Mouse (Mus musculus): ENCODE results near the gene Slc22a6.
A peak's percentile ranks its signal among the peaks of the same experiment; 100 is the strongest.

The Slc22a6 gene

GRCm38 (mm10) chr19:8617904-8618303 is at the start of gene Slc22a6:
TSS of gene Slc22a6 (plus strand) at chr19:8618039.
- DNase-seq, result no peak

DNA sequence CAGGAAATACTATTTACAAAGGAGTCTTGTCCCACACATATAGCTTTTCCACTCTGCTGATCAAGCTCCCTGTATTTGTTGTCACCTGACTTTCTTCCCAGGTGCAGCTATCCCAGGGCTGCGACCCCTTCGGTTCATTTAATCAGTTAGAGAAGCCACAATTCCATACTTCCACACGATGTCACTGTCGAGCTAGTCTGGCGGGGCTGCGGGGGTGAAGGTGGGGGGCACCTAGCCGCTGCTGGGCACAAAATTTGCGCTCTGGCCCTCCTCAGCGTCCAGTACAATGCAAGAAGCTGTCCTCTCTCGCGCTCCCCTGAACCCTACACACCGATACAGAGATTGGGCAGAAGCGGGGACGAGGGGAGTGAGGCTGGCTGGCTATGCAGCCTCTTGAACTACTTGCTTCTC is 48.4 kb upstream of the Slc22a6 start:
- DNase-seq, result no peak

- no peak for DNase-seq
Measured at GRCm38 (mm10) chr19:8570341-8571040, 47.3 kb upstream of the Slc22a6 start.

- DNase-seq, result no peak
Measured at GRCm38 (mm10) chr19:8571746-8572145, 46.1 kb upstream of the Slc22a6 start.

GRCm38 (mm10) chr19:8572485-8572884 is 45.4 kb upstream of the Slc22a6 start:
- DNase-seq, result no peak

DNA sequence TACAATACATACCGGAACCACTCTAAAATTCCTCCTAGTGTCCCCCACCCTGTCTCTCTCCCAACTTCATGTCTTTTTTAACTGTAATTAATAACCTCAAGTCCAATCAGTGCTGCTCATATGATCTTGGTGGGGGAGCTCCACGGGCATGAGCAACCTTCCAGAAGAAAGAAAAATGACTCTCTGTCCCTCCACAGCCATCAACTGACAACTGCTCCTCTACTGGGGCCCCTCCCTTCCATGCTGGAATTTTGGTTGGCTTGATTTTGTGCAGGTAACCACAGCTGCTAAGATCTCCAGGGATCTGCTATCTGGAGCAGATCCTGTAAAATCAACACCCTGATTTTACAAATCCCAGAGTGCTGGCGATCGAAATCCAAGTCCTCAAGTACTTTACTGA is 40.4 kb upstream of the Slc22a6 start:
- DNase-seq, result no peak

DNA sequence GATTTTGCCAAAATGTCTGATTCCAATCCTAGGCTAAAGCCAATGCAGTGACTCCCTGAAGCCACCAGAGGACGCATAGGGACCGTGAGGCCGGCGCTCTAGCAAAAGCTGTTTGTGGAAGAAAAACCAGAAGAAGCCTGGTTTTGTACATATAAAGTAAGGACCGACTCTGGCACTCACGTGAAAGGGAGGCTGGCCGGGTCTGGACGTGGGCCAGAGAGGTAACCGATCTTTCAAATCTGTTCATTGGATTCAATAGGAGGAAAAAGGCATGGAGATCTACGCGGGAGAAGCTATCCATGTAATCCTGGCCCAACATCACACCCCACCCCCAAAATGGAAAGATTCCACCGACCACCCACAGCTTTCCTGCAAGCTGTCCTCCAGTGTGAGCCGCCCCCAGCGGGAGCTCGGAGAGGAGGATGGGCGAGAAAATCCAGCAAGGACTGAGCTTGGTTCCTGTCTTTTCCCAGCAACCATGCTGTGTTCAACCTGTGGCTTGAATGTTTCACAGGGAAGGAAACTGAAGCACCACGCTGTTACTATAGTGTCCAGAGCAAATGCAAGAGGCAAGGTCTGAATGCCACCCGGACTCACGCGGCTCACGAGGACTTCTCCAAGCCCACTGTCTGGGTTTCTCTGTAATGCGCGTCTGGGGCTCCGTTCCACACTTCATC is 39.4 kb upstream of the Slc22a6 start:
- peak; percentile 90 for DNase-seq

- DNase-seq, result peak; percentile 89
Measured at GRCm38 (mm10) chr19:8578970-8579342, 38.9 kb upstream of the Slc22a6 start.

DNA sequence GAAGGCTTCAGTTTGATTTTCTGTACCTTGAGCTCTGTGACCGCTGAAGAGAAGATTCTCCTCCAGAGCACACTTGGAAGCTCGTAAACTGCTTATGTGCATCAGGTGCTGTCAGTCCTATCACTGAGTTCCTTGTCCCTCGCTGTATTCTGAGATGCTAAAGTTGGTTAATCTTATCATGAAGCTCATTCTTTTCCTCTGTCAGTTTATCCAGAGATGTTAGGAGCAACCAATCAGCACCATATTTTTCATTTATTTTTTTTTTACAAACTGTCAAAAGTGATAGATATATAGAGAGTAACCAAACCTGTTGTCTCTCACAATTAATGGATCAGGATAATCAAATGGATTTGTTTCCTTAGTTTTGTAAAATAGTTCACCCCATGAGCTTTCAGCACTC is 32.5 kb upstream of the Slc22a6 start:
- DNase-seq, result no peak

- DNase-seq, result no peak
Measured at GRCm38 (mm10) chr19:8585899-8586298, 31.9 kb upstream of the Slc22a6 start.

GRCm38 (mm10) chr19:8586350-8586749 is 31.5 kb upstream of the Slc22a6 start:
- DNase-seq, result peak; percentile 71

GRCm38 (mm10) chr19:8587315-8587714 is 30.5 kb upstream of the Slc22a6 start:
- no peak for DNase-seq

DNA sequence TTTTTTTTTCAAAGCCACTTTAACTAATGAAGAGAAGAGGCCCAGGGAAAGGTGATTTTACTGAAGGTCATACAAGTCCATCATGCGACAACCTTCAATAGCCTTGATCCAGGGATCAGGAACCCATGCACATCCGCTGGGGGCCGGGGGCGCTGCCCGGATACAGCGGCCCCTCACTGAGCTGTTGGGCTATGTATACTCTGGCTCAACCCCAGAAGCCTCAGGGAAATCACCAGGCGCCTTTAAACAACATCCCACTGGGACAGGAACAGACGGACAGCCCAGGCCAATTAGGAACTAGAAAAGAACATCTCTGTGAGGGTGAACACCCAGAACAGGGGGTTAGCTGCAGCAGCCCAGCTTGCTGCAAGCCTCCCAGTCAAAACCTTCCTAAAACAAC is 26.9 kb upstream of the Slc22a6 start, which contains the start of gene Slc22a8:
Gene Slc22a8 (plus strand): TSS at position 301 of the 400 bp plus-strand sequence.
- no peak for DNase-seq

DNA sequence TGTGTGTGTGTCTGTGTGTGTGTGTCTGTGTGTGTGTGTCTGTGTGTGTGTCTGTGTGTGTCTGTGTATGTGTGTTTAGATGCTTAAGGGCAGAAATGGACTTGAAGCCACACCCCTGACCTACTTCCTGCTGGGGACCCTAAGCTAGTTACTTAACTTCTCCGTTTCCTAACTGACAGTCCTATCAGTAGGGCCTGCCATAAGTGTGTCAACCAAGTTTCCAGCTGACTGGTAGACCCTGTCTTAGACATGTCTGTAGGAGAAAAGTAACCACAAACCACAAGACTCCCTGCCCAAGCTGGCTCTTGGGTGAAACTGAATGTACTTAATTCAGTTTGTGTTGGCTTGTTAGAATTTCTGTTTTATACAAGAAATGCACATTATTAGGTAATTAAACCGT is 25.7 kb upstream of the Slc22a6 start:
- no peak for DNase-seq

DNA sequence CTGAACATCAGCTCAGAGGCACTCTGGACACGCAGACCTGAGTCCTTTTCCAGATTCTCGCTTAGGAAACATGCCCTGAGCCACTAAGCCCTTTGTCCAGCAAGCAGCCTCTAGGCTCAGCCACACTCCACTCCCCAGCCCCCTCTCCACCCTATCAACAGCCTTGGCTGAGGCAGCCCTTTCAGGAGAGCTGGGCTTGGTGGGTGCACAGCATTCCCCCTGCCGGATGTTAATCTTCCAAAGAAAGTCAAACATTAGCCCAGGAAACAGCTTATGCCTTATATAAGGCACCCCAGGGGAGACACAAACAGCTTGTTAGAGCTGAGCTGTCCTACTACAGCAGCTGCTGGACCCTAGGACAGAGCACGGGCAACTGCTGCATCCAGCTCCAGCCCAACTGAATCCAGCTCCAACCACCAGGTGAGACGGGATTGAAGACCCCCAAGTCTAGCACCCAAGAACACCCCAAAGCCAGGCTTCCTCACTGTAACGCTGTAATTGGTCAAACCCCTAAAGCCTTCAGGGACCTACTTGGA is 24.9 kb upstream of the Slc22a6 start:
- no peak for DNase-seq

DNA sequence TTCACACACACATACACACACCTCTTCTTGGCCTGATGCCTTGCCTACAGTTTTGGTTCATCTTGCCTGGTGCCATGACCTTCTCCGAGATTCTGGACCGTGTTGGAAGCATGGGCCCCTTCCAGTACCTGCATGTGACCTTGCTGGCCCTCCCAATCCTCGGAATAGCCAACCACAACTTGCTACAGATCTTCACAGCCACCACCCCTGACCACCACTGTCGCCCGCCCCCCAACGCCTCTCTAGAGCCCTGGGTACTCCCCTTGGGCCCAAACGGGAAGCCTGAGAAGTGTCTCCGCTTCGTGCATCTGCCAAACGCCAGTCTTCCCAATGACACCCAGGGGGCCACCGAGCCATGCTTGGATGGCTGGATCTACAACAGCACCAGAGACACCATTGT is 24.0 kb upstream of the Slc22a6 start:
- no peak for DNase-seq

- no peak for DNase-seq
Measured at GRCm38 (mm10) chr19:8594518-8594917, 23.3 kb upstream of the Slc22a6 start.

DNA sequence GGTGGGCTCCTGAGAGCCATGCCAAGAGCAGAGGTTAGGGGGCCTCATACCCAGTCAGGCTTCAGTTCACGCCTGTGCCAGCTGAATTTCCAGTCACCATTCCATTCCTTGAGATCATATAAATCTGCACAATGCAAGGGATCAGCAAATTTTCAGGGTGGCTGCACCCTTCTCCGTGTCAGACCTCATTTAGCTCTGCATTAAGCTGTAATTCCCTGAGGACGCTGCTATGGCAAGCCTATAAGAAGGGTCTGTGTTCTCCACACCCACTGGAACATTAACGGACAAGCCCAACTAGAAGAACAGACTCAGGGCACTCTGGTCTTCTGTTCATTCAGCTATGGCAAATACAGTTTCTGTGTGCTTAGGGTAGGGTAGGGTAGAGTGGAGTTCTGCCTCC is 20.6 kb upstream of the Slc22a6 start:
- DNase-seq, result no peak

GRCm38 (mm10) chr19:8599229-8599628 is 18.6 kb upstream of the Slc22a6 start:
- DNase-seq, result no peak

DNA sequence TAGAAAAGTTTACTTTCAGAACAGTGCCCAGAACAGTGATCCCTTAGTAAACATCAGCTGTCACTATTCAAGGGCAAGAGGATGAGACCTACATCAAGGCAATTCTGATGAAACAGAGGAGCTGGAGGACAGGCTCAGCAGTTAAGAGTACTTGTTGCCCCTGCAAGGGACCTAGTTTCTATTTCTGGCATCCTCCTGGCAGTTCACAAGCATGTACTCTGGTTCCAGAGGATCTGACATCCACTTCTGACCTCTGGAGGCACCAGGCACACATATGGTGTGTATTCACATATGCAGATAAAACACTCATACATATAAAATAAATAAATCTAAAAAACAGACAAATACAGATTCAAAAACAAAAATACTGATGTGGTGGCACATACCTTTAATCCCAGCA is 15.9 kb upstream of the Slc22a6 start:
- no peak for DNase-seq

- DNase-seq, result no peak
Measured at GRCm38 (mm10) chr19:8602914-8603313, 14.9 kb upstream of the Slc22a6 start.

GRCm38 (mm10) chr19:8604536-8605240 is 13.2 kb upstream of the Slc22a6 start:
- no peak for DNase-seq

GRCm38 (mm10) chr19:8605241-8605558 is 12.6 kb upstream of the Slc22a6 start:
- DNase-seq, result no peak
